Mouse (Mus musculus): ENCODE measurements around the gene Col26a1. TPM values are rescaled to one million over a fixed set of nuclear protein-coding genes. Genes with fewer than 3 reads are reported as not detected.

Col26a1 gene
- total RNA-seq, 4 experiments from 2014 or later: 0.22 to 1.4 (median 0.94) TPM

DNA sequence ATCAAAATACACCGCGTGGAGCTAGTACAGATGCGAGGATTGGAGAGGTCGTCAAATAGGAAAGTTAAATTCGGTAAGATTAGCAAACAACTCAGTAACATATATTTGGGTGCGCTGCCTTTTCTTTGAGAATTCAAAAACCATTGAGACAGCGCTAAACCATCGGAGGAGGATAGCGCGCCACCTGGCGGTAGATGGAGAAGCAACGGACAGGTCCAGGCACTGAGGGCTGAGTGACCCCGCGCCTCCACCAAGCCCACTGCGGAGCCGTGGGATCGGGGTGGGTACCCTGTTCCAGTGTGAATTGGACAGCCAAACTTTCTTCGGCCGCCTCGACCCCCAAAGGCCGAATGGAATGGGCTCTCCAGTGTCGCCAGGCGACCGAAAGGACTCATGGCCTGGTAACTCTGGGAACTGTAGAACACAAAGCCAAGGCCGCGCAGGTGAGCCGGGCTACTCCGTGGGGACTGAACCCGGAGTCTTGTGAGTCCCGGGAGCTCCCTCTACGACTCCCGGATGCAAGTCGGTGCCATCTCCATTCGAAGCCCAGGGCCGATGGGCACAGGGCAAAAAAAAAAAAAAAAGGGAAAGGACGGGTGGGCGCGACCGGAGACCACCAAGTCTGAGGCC lies 1.5 kb downstream of the Col26a1 start:
- DNase-seq: peak; percentile 17

DNA sequence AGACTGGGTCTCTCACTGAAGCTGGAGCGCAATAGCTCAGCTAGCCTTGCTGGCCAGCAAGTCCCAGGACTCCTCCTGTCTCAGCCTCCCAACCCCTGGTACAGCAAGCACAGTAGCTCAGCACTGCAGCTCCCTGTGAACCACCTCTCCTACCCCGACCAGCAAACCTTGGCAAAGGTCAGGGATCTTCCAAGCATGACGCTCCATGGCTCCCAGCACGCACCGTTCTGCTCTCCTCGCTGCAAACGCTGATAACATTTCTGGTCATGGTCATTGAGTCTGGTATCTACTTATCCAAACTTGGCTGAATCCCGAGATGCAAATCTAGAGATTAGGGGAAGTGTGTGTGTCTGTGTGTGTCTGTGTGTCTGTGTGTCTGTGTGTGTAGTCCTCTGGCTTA lies 2.9 kb downstream of the Col26a1 start:
- no peak for DNase-seq

DNA sequence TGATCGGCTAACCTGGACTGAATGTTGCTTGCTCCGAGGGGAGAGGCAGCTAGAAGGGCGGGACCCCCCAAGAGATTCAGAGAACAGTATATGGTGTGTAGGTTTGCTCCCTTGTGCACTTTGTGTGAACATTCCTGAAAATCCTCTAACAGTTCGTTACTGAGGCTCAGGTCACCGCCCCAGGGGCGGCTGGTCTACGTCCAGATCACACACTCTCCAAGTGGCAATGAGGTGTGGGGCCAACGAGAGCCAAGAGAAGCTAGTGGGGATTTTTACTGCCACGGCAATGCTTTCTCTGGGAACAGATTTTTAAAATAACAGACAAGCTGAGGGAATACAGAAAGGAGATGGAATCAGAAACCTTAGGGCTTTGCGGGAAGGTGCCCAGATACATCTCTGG lies 8.7 kb downstream of the Col26a1 start:
- DNase-seq: no peak

DNA sequence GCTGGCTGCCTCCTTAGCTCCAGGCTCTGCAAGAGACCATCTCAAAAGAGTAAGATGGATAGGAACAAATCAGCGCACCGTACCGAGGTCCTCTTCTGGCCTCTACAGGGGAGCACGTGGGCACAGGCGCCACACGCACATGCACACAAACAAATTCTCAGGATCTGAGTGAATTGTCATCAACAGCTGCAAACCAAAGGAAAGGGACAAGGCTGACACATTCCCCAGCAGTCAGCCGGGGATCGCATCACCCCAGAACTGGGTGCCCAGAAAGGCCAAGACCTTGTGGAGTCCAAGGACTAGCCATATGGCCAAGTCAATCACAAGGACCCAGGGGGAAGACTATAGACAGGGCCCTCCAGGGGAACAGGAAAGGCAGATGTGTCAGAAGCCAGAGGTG lies 10.6 kb downstream of the Col26a1 start:
- DNase-seq: no peak

DNA sequence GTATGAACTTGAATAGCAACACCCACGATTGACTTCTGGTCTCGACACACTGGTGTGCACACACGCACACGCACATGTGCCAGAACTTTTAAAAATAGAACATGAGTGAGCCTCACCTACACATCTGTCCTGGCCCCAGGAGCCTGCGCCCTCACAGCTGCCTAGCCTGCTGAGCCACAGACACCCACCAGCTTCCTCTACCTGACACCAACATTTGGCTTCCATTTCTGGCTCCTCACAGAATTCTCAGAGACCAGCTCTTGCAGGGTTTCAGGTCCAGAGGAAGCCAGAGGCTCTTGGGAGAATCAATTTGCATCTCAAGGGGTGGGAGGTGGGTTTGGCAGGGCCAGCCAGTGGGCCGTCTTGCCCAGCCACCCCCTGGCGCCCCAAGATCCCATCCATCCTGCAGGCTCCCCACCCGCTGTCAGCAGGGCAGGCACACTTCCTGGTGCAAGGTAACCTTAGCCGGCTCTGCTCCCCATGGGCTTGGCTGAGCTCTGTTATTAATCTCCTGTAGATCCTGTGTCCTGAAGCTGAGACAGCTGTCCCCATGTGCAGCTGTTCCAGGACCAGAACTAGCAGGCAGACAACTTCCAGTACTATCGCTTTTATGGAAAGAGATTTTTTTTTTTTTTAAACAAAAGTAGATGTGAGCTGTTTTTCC lies 13.4 kb downstream of the Col26a1 start:
- no peak for DNase-seq

DNA sequence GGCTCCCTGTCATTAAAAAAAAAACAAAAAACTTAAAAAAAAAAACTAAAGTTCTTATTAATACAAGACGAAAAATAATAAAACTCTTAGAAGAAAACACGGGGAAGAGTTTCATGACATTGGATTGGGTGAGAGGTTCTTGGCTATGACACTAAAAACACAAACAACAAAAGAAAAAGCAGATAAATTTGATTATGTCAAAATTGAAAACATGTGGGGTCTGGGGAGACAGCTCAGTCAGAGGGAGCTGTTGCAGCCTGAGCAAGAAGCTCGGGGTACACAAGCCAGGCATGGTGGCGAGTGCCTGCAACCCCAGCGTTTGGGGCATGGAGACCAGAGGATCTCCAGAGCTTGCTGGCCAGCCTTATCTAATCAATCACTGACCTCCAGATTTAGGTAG lies 15.3 kb downstream of the Col26a1 start:
- no peak for DNase-seq

DNA sequence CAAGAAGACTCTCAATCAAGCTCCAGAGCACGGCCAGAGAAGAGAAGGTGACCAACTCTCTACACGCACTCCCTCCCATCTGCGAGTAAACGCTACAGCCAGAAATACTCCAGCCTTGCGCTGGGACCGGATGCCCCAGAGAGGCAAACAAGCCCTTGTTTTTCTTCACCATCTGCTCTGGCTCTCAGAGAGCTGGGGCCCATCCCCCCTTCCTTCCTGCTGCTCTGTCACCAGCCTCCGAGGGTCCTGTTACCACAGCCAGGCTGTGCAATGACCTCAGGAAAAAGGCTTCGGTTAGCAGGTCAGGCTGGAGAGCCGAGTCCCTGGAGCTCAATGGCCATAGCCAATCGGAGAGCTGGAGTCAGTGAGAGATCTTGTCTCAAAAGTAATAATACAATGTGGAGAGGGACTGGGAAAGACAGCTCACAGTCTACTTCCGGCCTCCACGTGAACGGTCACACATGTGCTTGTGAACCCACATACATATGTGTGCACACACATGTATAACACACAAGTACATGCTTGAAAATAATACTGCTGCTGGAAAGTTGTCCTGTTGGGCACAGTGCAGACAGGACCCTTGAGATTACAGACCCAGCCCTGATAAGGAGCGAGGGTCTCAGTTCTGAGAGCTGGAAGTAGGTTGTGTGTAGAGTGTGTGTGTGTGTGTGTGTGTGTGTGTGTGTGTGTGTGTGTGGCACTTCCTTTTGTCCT lies 18.9 kb downstream of the Col26a1 start:
- no peak for DNase-seq

DNA sequence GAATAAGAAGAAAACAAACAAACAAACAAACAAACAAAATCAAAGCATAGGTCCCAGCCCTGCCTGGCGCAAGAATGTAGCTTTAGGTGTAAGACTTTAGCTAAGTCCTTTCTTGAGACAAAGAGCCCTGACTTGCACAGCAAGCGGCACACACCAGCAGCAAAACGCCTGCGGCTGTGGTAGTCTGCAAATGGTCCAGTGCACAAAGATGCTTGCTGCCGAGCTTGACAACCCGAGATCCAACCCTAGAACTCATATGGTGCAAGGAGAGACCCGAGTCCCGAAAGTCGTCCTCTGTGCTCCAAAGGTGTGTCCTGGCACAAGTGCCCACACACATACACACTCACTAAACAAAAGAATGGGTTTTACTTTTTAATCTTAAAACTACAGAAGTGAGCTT lies 19.7 kb downstream of the Col26a1 start:
- no peak for DNase-seq

DNA sequence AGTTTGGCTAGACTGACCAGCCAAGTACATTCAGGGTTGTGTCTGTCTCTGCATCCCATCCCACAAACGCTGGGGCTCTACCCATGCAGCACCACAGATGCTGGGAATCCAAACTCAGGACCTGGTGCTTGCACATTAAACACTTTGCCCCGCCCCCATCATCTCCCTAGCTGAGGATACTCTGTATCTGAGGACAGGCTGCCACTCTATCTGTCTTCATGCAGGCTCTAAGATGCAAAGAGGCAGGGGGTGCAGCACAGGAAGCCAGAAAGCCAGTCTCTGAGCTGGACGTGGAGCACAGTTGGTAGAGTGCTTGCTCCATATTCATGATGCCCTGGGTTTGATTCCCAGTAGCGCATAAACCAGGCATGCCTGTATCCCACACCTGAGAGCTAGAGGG lies 20.2 kb downstream of the Col26a1 start:
- DNase-seq: no peak

DNA sequence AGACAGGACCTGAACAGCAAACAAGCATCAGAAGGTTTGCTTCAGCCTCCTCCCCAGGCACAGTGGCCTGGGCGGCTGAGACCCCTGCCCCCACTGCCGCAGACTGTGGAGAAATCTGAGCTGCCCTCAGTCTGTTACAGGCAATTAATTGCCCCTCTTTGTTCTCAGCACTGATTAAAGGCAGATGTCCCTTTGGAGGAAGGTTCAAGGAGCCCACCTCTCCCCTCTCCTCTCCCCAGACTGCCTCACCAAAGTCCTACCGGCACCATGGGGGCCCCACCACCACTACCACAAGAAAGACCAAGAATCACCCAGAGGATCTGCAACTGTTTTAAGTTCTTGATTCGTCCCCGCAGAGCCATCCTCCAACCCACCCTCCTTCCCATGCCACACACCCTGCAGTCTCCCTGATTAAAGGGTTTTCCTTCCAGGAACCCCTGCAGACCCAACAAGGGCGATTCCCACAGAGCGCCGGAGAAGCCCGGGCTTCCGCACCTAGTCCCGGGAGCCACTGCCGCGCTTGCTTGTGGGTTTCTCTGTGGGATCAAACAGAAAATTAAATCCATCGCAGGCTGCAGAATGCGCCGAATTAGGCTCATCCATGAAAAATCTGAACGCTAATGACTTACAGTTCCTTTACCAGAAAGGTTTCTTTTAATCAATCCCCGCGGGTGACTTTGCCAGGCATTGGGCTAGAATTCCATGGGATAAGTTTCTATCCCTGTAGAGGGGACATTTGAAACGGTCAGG lies 21.6 kb downstream of the Col26a1 start:
- no peak for DNase-seq

DNA sequence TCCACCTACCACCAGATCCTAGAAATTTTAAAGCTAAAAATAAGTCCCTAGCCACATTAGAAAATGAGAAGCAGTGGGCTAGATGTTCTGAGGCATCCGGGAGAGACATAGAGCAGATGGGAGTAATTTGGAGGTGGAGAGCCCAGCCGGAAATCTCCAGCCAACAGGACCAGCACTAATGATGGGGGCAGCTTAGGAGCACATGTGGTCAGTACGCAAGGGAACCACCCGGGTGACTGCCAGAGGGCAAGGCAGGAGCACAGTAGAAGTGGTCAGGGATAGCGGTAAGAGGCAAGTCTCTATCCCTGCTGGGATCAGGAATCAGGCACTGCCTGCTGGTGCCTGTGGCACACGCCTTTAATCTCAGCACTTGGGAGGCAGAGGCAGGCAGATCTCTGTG lies 32.3 kb downstream of the Col26a1 start:
- no peak for DNase-seq

DNA sequence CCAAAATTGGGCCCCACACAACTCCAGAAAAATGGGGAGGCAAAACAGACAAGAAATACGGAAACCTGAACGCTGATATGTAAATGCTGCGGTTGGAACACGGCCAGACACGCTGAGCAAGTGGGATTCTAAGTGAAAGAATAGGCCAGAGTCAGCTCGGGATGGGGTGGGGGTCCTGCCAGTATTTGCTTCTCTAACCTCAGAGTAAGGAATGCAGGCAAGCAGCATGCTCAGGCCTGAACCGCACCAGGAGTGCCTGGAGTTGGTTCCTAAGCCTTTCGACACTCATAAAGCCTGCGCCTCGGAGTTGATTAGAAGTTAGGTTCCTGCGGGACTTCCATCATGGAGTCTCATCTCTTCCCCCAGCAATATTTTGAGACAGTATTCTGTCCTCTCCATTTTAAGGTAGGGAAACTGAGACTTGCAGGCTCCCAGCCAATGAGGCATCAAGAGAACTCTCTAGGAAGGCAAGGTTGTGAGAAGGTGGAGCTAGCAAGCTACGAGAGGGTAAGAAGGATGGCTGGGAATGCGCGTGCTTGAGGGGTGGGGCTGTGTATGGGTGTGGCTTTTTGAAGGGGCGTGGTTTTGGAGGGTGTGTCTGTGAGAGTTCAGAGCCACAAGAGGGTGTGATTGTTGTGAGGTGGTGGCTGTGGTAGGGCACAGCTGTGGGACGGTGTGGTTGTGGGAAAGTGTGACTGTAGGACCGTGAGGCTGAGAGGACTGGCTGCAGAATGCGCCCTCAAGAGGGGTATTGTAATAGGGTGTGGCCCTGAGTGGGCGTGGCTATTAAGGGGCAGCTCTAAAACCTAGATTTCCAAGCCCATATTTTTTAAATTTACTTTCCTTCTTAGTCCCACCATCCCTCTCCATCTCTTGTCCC lies 36.4 kb downstream of the Col26a1 start:
- DNase-seq: no peak

DNA sequence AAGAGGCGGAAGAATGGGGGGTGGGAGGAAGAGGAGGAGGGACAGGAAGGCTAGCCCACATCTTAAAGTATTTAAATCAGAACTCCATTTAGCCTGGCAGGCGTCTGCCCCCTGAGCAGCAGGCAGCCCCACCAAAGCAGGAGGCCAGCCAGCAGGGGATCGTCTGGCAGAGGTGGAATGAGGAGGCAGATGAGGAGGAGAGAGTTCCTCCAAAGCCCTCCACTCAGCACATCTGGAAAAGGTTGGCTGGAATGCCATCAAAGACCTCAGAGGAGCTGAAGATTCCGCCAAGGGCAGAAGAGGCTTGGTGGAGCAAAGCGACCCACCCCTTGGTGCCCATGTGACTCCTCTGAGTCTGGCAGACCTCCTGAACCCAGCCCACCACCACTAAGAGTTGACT lies 39.1 kb downstream of the Col26a1 start:
- no peak for DNase-seq

DNA sequence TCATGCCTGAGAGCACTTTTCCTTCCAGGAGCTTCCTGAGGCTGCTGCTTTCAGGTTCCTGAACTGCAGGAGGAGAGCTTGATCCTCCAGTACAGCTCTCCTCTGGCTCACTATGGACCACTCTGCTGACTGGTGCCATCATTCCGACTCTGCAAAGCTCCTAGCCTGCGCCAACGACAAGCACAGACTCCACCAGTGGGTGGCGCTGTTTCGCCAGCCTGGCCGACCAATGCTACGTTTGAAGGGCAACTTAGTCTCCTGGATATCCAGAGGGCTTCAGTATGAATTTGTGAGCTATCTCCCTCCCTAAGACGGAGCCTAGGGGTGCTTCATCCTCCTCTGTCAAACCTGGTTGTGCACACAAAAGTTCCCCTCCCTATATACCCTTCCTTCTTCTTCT lies 43.0 kb downstream of the Col26a1 start:
- DNase-seq: no peak

DNA sequence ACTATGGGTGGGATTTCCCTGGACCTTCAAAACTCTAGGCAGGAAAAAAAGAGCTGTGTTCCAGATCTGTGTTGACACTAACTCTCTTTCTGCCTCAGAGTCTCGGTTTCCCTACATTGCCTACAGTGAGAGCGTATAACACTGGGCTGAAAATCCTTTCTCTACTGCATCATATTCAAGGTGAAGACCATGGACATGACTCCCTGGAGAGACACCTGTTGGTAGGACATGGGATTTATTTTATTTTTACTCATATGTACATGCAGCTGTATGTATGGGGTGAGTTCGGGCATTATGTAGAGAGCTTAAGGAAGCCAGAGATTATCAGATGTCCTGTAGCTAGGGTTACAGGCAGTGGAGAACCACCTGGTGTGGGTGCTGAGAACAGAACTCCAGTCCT lies 50.0 kb downstream of the Col26a1 start:
- no peak for DNase-seq

DNA sequence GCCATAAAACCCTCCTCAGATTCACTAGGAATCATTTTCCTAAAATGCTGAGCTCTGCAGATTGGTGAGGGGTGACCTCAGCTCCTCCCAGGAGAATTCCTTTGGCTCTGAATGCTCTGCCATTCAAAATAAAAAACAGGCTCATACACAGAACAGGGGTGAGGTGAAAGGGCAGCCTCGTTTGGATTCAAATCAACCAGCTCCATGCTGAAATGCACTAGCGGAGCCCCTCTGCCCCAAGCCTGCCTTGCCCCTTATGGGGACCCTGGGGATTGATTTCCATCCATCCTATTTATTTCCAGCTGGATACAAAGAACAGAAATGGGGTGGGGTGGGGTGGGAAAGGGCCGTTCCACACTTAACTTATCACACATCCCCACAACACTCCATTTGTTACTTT lies 52.9 kb downstream of the Col26a1 start:
- no peak for DNase-seq

DNA sequence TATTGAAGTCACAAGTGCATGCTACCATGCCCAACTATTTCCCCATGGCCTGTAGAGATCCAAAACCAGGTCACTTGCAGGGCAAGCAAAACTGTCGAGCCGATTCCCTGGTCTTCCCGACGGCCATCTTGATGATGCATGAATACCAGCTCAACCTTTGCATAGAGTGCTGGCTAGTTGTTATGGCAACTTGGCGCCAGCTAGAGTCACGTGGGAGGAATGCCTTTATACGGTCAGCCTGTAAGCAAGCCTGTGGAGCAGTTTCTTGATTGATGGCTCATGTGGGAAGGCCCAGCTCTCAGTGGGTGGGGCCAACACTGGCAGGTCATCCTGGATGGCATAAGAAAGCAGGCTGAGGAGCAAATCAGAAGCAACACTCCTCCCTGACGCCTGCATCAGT lies 61.0 kb downstream of the Col26a1 start:
- no peak for DNase-seq

DNA sequence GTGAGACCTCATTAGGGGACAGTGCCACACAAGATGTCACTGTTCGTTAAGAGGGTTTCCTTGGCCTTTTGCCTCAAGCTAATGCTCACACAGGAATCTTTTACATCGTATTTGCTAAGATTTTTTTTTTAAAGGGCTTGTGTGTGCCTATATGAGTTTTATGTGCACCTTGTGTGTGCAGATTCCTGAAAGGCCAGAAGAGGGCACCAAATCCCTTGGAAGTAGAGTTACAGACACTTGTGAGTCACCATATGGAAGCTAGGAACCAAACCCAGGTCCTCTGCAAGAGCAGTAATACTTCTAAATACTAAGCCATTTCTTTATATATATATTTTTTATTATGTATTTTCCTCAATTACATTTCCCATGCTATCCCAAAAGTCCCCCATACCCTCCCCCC lies 62.1 kb downstream of the Col26a1 start:
- DNase-seq: no peak

DNA sequence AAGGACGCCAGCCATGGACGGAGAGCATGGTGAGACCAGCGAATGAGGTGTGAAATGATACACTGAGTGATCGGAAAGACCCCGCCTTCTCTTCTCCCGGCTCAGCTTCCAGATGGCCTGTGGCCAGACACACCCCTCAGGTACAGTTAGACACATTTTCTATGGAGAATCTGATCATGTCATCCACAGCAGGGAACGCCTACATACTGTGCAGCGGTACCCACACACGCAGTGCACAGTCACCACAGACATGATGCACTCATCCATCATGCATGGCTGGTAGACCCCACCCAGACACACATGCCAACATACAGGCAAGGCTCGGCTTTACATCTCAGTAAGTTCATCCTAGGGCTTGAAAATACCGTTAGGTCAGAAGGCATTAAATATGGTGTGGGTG lies 63.3 kb downstream of the Col26a1 start:
- DNase-seq: no peak

DNA sequence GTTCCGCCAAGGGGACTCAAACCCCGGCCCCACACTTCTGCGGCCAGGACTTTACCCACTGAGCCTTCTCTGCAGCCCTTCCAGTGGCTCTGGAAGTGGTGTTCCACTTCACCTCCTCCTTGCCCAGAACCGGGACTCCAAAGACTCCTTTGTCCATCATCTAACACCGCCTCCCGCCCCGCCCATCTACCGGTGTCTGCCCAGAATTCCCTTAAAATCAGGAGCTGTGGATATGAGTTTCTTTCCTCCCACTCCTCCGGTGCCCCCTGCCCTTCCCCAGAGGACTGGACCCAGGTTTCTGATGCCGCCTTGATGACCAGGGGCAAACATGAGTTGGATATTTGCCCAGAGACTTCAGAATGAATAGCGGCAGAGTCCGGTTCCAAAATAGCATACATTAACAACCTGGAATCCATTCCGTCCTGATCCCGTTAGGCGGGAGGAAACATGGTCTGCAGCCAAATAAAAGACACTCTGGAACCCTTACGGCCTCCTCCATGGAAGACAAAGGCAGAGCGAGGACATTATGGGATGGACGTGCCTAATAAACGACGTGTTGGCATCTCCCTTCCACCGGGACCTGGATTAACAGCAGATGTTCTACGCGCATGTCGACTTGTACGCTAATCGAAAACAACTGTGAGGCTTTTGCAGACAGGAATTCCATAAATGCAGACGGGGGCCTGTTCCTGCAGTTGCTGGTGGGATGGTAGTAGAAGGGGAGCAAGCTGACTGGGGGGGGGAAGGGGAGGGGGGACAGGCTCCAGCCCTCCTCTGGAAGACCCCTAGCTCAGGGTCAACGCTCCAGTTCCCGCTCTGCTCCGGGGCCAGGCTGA lies 72.3 kb downstream of the Col26a1 start:
- no peak for DNase-seq

DNA sequence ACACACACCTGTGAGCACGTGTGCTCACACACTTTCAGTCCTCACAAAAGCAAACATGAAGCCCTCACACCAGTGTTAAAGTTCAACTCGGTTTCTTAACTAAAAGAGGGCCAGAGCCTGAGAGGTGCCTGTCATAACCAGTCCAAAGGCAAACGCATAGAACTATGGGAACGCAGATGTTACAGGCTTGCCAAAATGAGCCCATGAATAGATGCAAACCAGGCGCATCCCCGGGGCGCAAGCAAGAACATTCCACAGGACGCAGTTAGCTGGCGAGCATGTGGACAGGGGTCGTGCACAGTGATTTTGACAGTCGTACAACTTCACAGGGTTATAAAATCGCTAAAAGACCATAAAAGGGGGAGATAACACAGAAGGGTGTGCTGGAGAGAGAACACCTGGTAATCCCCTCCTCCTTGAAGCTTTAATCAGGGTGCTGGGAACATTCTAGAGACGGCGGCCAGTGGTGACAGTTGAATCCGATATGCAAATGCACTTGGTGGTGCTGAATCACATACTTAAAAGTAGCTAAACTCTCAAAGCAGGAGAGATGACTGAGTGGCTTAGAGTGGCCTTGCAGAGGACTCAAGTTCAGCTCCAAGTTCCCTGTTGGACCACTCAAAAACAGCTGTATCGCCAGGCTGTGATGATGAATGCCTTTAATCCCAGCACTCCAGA lies 76.5 kb downstream of the Col26a1 start:
- DNase-seq: no peak
